Mouse (Mus musculus) heart, adult 11 months (tissue): ENCODE data around the gene Olfr372.

Source experiments
- DNase-seq: peaks from one replicate; pipeline ENCODE4 v3.0.0; 2022

Gene Olfr372

DNA sequence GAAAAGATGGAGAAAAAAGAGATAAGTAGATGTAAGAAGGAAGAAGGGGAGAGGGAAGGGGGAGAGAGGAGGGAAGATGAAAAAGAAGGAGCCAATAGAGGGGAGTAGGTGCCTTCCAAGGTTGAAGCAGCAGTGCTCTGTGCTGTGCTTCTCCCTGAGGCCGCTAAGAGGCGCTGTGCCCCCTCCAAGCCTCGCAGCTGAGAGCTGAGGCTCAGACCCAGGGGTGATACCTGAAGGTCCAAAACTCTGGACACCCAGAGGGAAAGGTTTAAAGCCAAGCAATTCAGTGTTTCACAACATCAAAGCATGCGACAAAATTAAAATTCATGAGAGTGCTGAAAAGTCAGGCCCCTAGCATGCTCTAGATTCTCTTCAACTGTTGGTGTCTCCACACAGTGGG is 64.1 kb downstream of the Olfr372 start:
- peak; percentile 40 for DNase-seq

GRCm38 (mm10) chr8:72106740-72107139 is 65.7 kb downstream of the Olfr372 start, which contains the start of gene Olfr374:
TSS of gene Olfr374 (plus strand) at chr8:72107040.
- DNase-seq: peak; percentile 12
